Comparison of ENCODE assay signal across 30 mouse cellular contexts in genomic region chr17:34457668-34458067, GRCm38 (mm10). TPM values are rescaled to one million over a fixed set of nuclear protein-coding genes. Genes with fewer than 3 reads are reported as not detected.
DNase-seq lines count a peak whose midpoint lies in the region; ATAC-seq and TF ChIP-seq lines count a peak whose summit lies in the region.
"Had no signal": no experiment of that assay in that cellular context is flagged by ENCODE, and none has a peak within 500 bp of the region (broad histone marks: within the 10 kb centered on the region; RNA-seq: fewer than 3 reads in every experiment).

No protein-coding gene starts in this region.

- H3K4me3 ChIP-seq in lung, embryonic 16.5 days (ENCODE audit: low read length), result no peak overlapping the region
- H3K4me3 ChIP-seq in lung, adult 2 months (replicated peaks; ENCODE audit: extremely low read depth, low read depth, low read length), result no peak overlapping the region
- no peak overlapping the region for H3K4me3 ChIP-seq in liver, embryonic 16.5 days (ENCODE audit: low read depth, low read length)
- no peak overlapping the region for H3K4me3 ChIP-seq in stomach, embryonic 15.5 days (replicated peaks)
- no peak overlapping the region for H3K4me3 ChIP-seq in midbrain, embryonic 14.5 days (replicated peaks; ENCODE audit: low read depth, low read length)
- H3K4me3 ChIP-seq: embryonic facial prominence, embryonic 12.5 days; gastrocnemius, adult 2 months; heart, embryonic 15.5 days; limb, embryonic 15.5 days; midbrain, embryonic 13.5 days; neural tube, embryonic 12.5 days had no signal

- DNase-seq in lung, adult 2 months, result no peak
- DNase-seq in liver, result peak; percentile 30
- DNase-seq in layer of hippocampus, adult 18-20 months (ENCODE audit: low spot score in 2 of 2), result no peak
- DNase-seq in right cerebral cortex, adult 18-20 months, result no peak
- no peak for DNase-seq in midbrain, embryonic 14.5 days
- DNase-seq: cerebellum, postnatal 10 days; gastrocnemius, adult 2 months; heart, postnatal 36 days; kidney, adult 18-20 months; kidney, postnatal 4 days; left cerebral cortex, postnatal 4 days; lung, postnatal 4 days; right cerebral cortex, postnatal 25 days had no signal

- WGBS in lung, embryonic 16.5 days, result 53% methylated on average over 4 of the region's 4 CpGs
- 53% methylated on average over 4 of the region's 4 CpGs for WGBS in lung, adult 2 months
- WGBS in liver, embryonic 16.5 days (ENCODE audit: insufficient replicate concordance), result 15% methylated on average over 4 of the region's 4 CpGs
- WGBS in stomach, embryonic 15.5 days, result 57% methylated on average over 4 of the region's 4 CpGs
- WGBS in midbrain, embryonic 14.5 days, result 77% methylated on average over 4 of the region's 4 CpGs

- TF ChIP-seq POLR2A in lung, adult 2 months (IDR thresholded peaks at IDR 0.05; ENCODE audit: borderline replicate concordance, extremely low read depth, low read depth, low read length), result no peak

- no peak overlapping the region for H3K9ac ChIP-seq in lung, embryonic 16.5 days (ENCODE audit: low read length)
- no peak overlapping the region for H3K9ac ChIP-seq in liver, embryonic 16.5 days (ENCODE audit: low read depth, low read length)
- no peak overlapping the region for H3K9ac ChIP-seq in stomach, embryonic 15.5 days
- no peak overlapping the region for H3K9ac ChIP-seq in midbrain, embryonic 14.5 days (replicated peaks; ENCODE audit: low read length)
- H3K9ac ChIP-seq: embryonic facial prominence, embryonic 12.5 days; heart, embryonic 15.5 days; hindbrain, embryonic 14.5 days; limb, embryonic 15.5 days; midbrain, embryonic 13.5 days; neural tube, embryonic 12.5 days had no signal

- no peak overlapping the region for H3K27ac ChIP-seq in lung, embryonic 16.5 days (ENCODE audit: low read length)
- H3K27ac ChIP-seq in liver, embryonic 16.5 days (ENCODE audit: low read length), result no peak overlapping the region
- H3K27ac ChIP-seq in stomach, embryonic 15.5 days, result 0 out of 2 replicates have a peak overlapping the region, but pooled peaks have one; percentile 51
- H3K27ac ChIP-seq in midbrain, embryonic 14.5 days (replicated peaks; ENCODE audit: low read depth, low read length), result no peak overlapping the region
- H3K27ac ChIP-seq: embryonic facial prominence, embryonic 12.5 days; gastrocnemius, adult 2 months; heart, embryonic 15.5 days; hindbrain, embryonic 14.5 days; limb, embryonic 15.5 days; midbrain, embryonic 13.5 days; neural tube, embryonic 12.5 days had no signal

- no peaks in the 10 kb centered on the region for H3K9me3 ChIP-seq in lung, embryonic 16.5 days (ENCODE audit: control insufficient read depth, low read length)
- H3K9me3 ChIP-seq in liver, embryonic 16.5 days (replicated peaks; ENCODE audit: control insufficient read depth, low read length), result no peaks in the 10 kb centered on the region
- H3K9me3 ChIP-seq in stomach, embryonic 15.5 days, result no peaks in the 10 kb centered on the region
- no peaks in the 10 kb centered on the region for H3K9me3 ChIP-seq in midbrain, embryonic 14.5 days (ENCODE audit: control insufficient read depth, low read length)
- H3K9me3 ChIP-seq: embryonic facial prominence, embryonic 12.5 days; heart, embryonic 15.5 days; limb, embryonic 15.5 days; midbrain, embryonic 13.5 days; neural tube, embryonic 12.5 days had no signal

- H3K27me3 ChIP-seq in lung, embryonic 16.5 days (ENCODE audit: control insufficient read depth, insufficient read depth, low read depth, low read length), result no peaks in the 10 kb centered on the region
- no peaks in the 10 kb centered on the region for H3K27me3 ChIP-seq in liver, embryonic 16.5 days (ENCODE audit: control insufficient read depth, insufficient read depth, low read depth, low read length)
- H3K27me3 ChIP-seq in stomach, embryonic 15.5 days (replicated peaks), result no peaks in the 10 kb centered on the region
- no peaks in the 10 kb centered on the region for H3K27me3 ChIP-seq in midbrain, embryonic 14.5 days (ENCODE audit: control insufficient read depth, insufficient read depth, low read length)
- H3K27me3 ChIP-seq: embryonic facial prominence, embryonic 12.5 days; heart, embryonic 15.5 days; limb, embryonic 15.5 days; midbrain, embryonic 13.5 days; neural tube, embryonic 12.5 days had no signal

- H3K4me1 ChIP-seq in lung, embryonic 16.5 days (replicated peaks; ENCODE audit: control insufficient read depth, insufficient read depth, low read length), result peaks cover 3% of the 10 kb centered on the region; the same call in 1 of the 2 replicates
- H3K4me1 ChIP-seq in lung, adult 2 months (ENCODE audit: control insufficient read depth, insufficient read depth, low read length), result no peaks in the 10 kb centered on the region
- no peaks in the 10 kb centered on the region for H3K4me1 ChIP-seq in liver, embryonic 16.5 days (ENCODE audit: control insufficient read depth, low read depth, low read length)
- H3K4me1 ChIP-seq in stomach, embryonic 15.5 days, result peaks cover 10% of the 10 kb centered on the region; the same call in 1 of the 2 replicates
- no peaks in the 10 kb centered on the region for H3K4me1 ChIP-seq in midbrain, embryonic 14.5 days (ENCODE audit: control insufficient read depth, insufficient read depth, low read length)
- H3K4me1 ChIP-seq: heart, embryonic 15.5 days; limb, embryonic 15.5 days; midbrain, embryonic 13.5 days; neural tube, embryonic 12.5 days had no signal

- no peak overlapping the region for H3K4me2 ChIP-seq in lung, embryonic 16.5 days (ENCODE audit: low read depth, low read length)
- peak overlapping the region; percentile 20; the same call in 1 of the 2 replicates for H3K4me2 ChIP-seq in liver, embryonic 16.5 days (ENCODE audit: low read depth, low read length)
- H3K4me2 ChIP-seq in stomach, embryonic 15.5 days, result no peak overlapping the region
- H3K4me2 ChIP-seq in midbrain, embryonic 14.5 days (ENCODE audit: low read length), result no peak overlapping the region
- H3K4me2 ChIP-seq: embryonic facial prominence, embryonic 12.5 days; heart, embryonic 15.5 days; hindbrain, embryonic 14.5 days; limb, embryonic 15.5 days; midbrain, embryonic 13.5 days; neural tube, embryonic 12.5 days had no signal

- no peak for TF ChIP-seq CTCF in lung, adult 2 months (IDR thresholded peaks at IDR 0.05; ENCODE audit: insufficient read depth, low read length)

- ATAC-seq in lung, embryonic 16.5 days (ENCODE audit: low read depth), result 0 out of 2 replicates have a peak, but pooled peaks have one; percentile 23
- no peak for ATAC-seq in liver, embryonic 16.5 days (ENCODE audit: low read depth)
- ATAC-seq in stomach, embryonic 15.5 days (ENCODE audit: insufficient read depth, low FRiP score, low read depth), result no peak
- no peak for ATAC-seq in midbrain, embryonic 14.5 days (ENCODE audit: low FRiP score, low TSS enrichment)
- ATAC-seq: inflammation-experienced regulatory T-cells, adult 6 months; midbrain, embryonic 13.5 days had no signal

- H3K36me3 ChIP-seq in lung, embryonic 16.5 days (ENCODE audit: control insufficient read depth, insufficient read depth, low read length), result no peaks in the 10 kb centered on the region
- H3K36me3 ChIP-seq in liver, embryonic 16.5 days (ENCODE audit: control insufficient read depth, insufficient read depth), result no peaks in the 10 kb centered on the region
- no peaks in the 10 kb centered on the region for H3K36me3 ChIP-seq in stomach, embryonic 15.5 days
- no peaks in the 10 kb centered on the region for H3K36me3 ChIP-seq in midbrain, embryonic 14.5 days (ENCODE audit: control insufficient read depth, insufficient read depth, low read length)
- H3K36me3 ChIP-seq: embryonic facial prominence, embryonic 12.5 days; heart, embryonic 15.5 days; limb, embryonic 15.5 days; midbrain, embryonic 13.5 days; neural tube, embryonic 12.5 days had no signal

RNA-seq across cellular contexts. Expression of gene Btnl4, which starts 19.4 kb away (rescaled TPM):
- not detected in 2 replicates for polyA plus RNA-seq in lung, embryonic 16.5 days (2015; fragmentation: Nextera tagmentation; extraction: Ambion mirVana)
- 0.08 TPM in 1 of 2 replicates, not detected in the other for polyA plus RNA-seq in lung, adult 2 months (2012; rRNA removed)
- 0.14 TPM in 1 of 2 replicates, not detected in the other for polyA plus RNA-seq in liver, embryonic 16.5 days (2015; fragmentation: Nextera tagmentation; extraction: Ambion mirVana)
- polyA plus RNA-seq in stomach, embryonic 15.5 days (2015; fragmentation: Nextera tagmentation; extraction: Ambion mirVana), result 2.6 and 4.1 TPM in 2 replicates
- total RNA-seq in layer of hippocampus, adult 18-20 months (2021), result not detected
- not detected in 2 replicates for polyA plus RNA-seq in midbrain, embryonic 14.5 days (2014; fragmentation: Nextera tagmentation; extraction: Ambion mirVana)
- total RNA-seq: adrenal gland, postnatal 36 days; gastrocnemius, adult 2 months; gastrocnemius, postnatal 4 days; heart, postnatal 36 days; layer of hippocampus, postnatal 14 days; left cerebral cortex, adult 8-10 months; left cerebral cortex, postnatal 4 days had no signal
- polyA plus RNA-seq: embryonic facial prominence, embryonic 12.5 days; forebrain, embryonic 11.5 days; heart, embryonic 15.5 days; hindbrain, embryonic 14.5 days; inflammation-experienced regulatory T-cells, adult 6 months; kidney, embryonic 16.5 days; limb, embryonic 15.5 days; midbrain, embryonic 13.5 days; neural tube, embryonic 12.5 days; urinary bladder, adult 2 months had no signal

RNA-seq across cellular contexts. Expression of gene BC051142, which starts 59.0 kb away (rescaled TPM):
- 0.44 TPM in 1 of 2 replicates, not detected in the other for polyA plus RNA-seq in lung, embryonic 16.5 days (2015; fragmentation: Nextera tagmentation; extraction: Ambion mirVana)
- 0.49 and 0.75 TPM in 2 replicates for polyA plus RNA-seq in lung, adult 2 months (2012; rRNA removed)
- 0.12 and 0.16 TPM in 2 replicates for polyA plus RNA-seq in liver, embryonic 16.5 days (2015; fragmentation: Nextera tagmentation; extraction: Ambion mirVana)
- polyA plus RNA-seq in stomach, embryonic 15.5 days (2015; fragmentation: Nextera tagmentation; extraction: Ambion mirVana), result 1.1 and 1.3 TPM in 2 replicates
- total RNA-seq in layer of hippocampus, adult 18-20 months (2021), result 1 to 10 TPM; 2.1 to 4.5 TPM
- 5.8 and 6.2 TPM in 2 replicates for polyA plus RNA-seq in midbrain, embryonic 14.5 days (2014; fragmentation: Nextera tagmentation; extraction: Ambion mirVana)
- total RNA-seq: heart, postnatal 36 days had no signal
- polyA plus RNA-seq: heart, embryonic 15.5 days had no signal

RNA-seq across cellular contexts. Expression of gene Btnl6, which starts 59.5 kb away (rescaled TPM):
- polyA plus RNA-seq in lung, embryonic 16.5 days (2015; fragmentation: Nextera tagmentation; extraction: Ambion mirVana), result not detected in 2 replicates
- 0.15 TPM in 1 of 2 replicates, not detected in the other for polyA plus RNA-seq in lung, adult 2 months (2012; rRNA removed)
- polyA plus RNA-seq in liver, embryonic 16.5 days (2015; fragmentation: Nextera tagmentation; extraction: Ambion mirVana), result 0.17 TPM in 1 of 2 replicates, not detected in the other
- polyA plus RNA-seq in stomach, embryonic 15.5 days (2015; fragmentation: Nextera tagmentation; extraction: Ambion mirVana), result 1.2 and 2.8 TPM in 2 replicates
- not detected for total RNA-seq in layer of hippocampus, adult 18-20 months (2021)
- not detected in 2 replicates for polyA plus RNA-seq in midbrain, embryonic 14.5 days (2014; fragmentation: Nextera tagmentation; extraction: Ambion mirVana)
- total RNA-seq: adrenal gland, postnatal 36 days; gastrocnemius, adult 2 months; gastrocnemius, postnatal 4 days; heart, postnatal 36 days; layer of hippocampus, postnatal 14 days; left cerebral cortex, adult 8-10 months; left cerebral cortex, postnatal 4 days had no signal
- polyA plus RNA-seq: embryonic facial prominence, embryonic 12.5 days; forebrain, embryonic 11.5 days; heart, embryonic 15.5 days; hindbrain, embryonic 14.5 days; inflammation-experienced regulatory T-cells, adult 6 months; kidney, embryonic 16.5 days; limb, embryonic 15.5 days; midbrain, embryonic 13.5 days; neural tube, embryonic 12.5 days; urinary bladder, adult 2 months had no signal
